Mouse (Mus musculus) forebrain, embryonic 14.5 days (tissue): Measurements from ENCODE around the gene Psmb7. TPM values are rescaled to one million over a fixed set of nuclear protein-coding genes. Genes with fewer than 3 reads are reported as not detected.

Experiments
- ATAC-seq: fragments of 200-750 bp; cut with Nextera tagmentation; 2 replicates; pipeline ENCODE4 v1.8.0; 2017; ENCODE audit warnings: mild to moderate bottlenecking, moderate library complexity
- DNase-seq: peaks from one replicate; pipeline ENCODE4 v3.0.0-alpha.2; 2015; ENCODE audit warnings: low spot score
- H3K27ac ChIP-seq: fragments of 300-500 bp; sonication (generic); 2 replicates; pipeline ENCODE4 v1.5.1; 2014; ENCODE audit warnings: low read depth, mild to moderate bottlenecking, control low read depth, low read length, moderate library complexity
- H3K27me3 ChIP-seq: fragments of 300-500 bp; sonication (generic); replicated peaks from 2 replicates; pipeline ENCODE4 v1.6.1; 2014; ENCODE audit warnings: low read length, control low read depth, mixed read lengths; ENCODE audit not compliant: control insufficient read depth, insufficient read depth
- H3K36me3 ChIP-seq: fragments of 300-500 bp; sonication (generic); 2 replicates; pipeline ENCODE4 v1.6.1; 2014; ENCODE audit warnings: low read length, control low read depth; ENCODE audit not compliant: control insufficient read depth, insufficient read depth
- H3K4me1 ChIP-seq: fragments of 300-500 bp; sonication (generic); 2 replicates; pipeline ENCODE4 v1.6.1; 2014; ENCODE audit warnings: antibody characterized with exemption, low read length, control low read depth; ENCODE audit not compliant: control insufficient read depth, insufficient read depth
- H3K4me2 ChIP-seq: fragments of 300-500 bp; sonication (generic); 2 replicates; pipeline ENCODE4 v1.6.1; 2014; ENCODE audit warnings: mild to moderate bottlenecking, control low read depth, low read length
- H3K4me3 ChIP-seq: fragments of 300-500 bp; sonication (generic); 2 replicates; pipeline ENCODE4 v1.5.1; 2014; ENCODE audit warnings: low read depth, low read length, control low read depth
- H3K9ac ChIP-seq: fragments of 300-500 bp; sonication (generic); 2 replicates; pipeline ENCODE4 v1.6.1; 2014; ENCODE audit warnings: mild to moderate bottlenecking, low read length, control low read depth, moderate library complexity
- H3K9me3 ChIP-seq: fragments of 300-500 bp; sonication (generic); replicated peaks from 2 replicates; pipeline ENCODE4 v1.6.1; 2016; ENCODE audit warnings: low read length, control low read depth, mixed read lengths; ENCODE audit not compliant: control insufficient read depth
- WGBS: fragments of 180-500 bp; shearing (Covaris S2); extraction: QIAGEN DNeasy Blood & Tissue Kit; methylation state at CpG from one replicate; pipeline ENCODE4 v1.1.7; 2014; 5-methylcytosine and 5-hydroxymethylcytosine counted together
- microRNA-seq: library from miRNA; unstranded; fragments of <30 nt; microRNA quantifications from one replicate; pipeline ENCODE4, GENCODE M21; 2016
- polyA plus RNA-seq: library from polyadenylated mRNA; unstranded; fragments of >200 nt; fragmentation: Nextera tagmentation; extraction: Ambion mirVana; gene quantifications from 2 replicates; pipeline ENCODE4 v1.2.1, GENCODE M21; 2014

The Psmb7 gene
- polyA plus RNA-seq, 1 experiment from 2014 or later, result 382 TPM

- no peaks in the 10 kb centered on the region for H3K9me3 ChIP-seq
- 80% methylated on average over 1 of the region's 1 CpGs for WGBS
- DNase-seq (no peak), ATAC-seq (no peak)
- peaks cover 32% of the 10 kb centered on the region for H3K4me1 ChIP-seq
- no peak overlapping the region for H3K4me2 ChIP-seq
- no peak overlapping the region for H3K9ac ChIP-seq
- no peak overlapping the region for H3K4me3 ChIP-seq
- no peak overlapping the region for H3K27ac ChIP-seq
- H3K27me3 ChIP-seq, result no peaks in the 10 kb centered on the region
- H3K36me3 ChIP-seq, result no peaks in the 10 kb centered on the region
These were observed 102.3 kb downstream of the Psmb7 start for GRCm38 (mm10) chr2:38541570-38541969.

- no peaks in the 10 kb centered on the region for H3K27me3 ChIP-seq
- WGBS, result 81% methylated on average over 3 of the region's 3 CpGs
- H3K27ac ChIP-seq, result no peak overlapping the region
- no peak overlapping the region for H3K9ac ChIP-seq
- no peak overlapping the region for H3K4me3 ChIP-seq
- no peaks in the 10 kb centered on the region for H3K9me3 ChIP-seq
- ATAC-seq, result no peak
- no peak overlapping the region for H3K4me2 ChIP-seq
- H3K36me3 ChIP-seq, result no peaks in the 10 kb centered on the region
- peaks cover 30% of the 10 kb centered on the region for H3K4me1 ChIP-seq
- DNase-seq, result no peak
These were observed 102.8 kb downstream of the Psmb7 start for GRCm38 (mm10) chr2:38541101-38541500.

GRCm38 (mm10) chr2:38540666-38541065 lies 103.2 kb downstream of the Psmb7 start:
- WGBS, result 82% methylated on average over 6 of the region's 6 CpGs
- no peaks in the 10 kb centered on the region for H3K36me3 ChIP-seq
- peaks cover 32% of the 10 kb centered on the region for H3K4me1 ChIP-seq

GRCm38 (mm10) chr2:38539677-38540076 lies 104.2 kb downstream of the Psmb7 start:
- Histone ChIP-seq H3K9me3 (no peaks in the 10 kb centered on the region), H3K4me1 (peaks cover 36% of the 10 kb centered on the region), H3K36me3 (no peaks in the 10 kb centered on the region), H3K4me2 (no peak overlapping the region), H3K27me3 (no peaks in the 10 kb centered on the region), H3K4me3 (no peak overlapping the region), H3K9ac (no peak overlapping the region), H3K27ac (peak overlapping the region; percentile 63)
- 61% methylated on average over 9 of the region's 9 CpGs for WGBS
- DNase-seq, result peak; percentile 80
- ATAC-seq, result peak; percentile 82

More at GRCm38 (mm10) chr2:38540666-38541065, 103.2 kb downstream of the Psmb7 start:
- Histone ChIP-seq H3K27me3 (no peaks in the 10 kb centered on the region), H3K4me3 (no peak overlapping the region), H3K4me2 (no peak overlapping the region), H3K9me3 (no peaks in the 10 kb centered on the region), H3K9ac (no peak overlapping the region), H3K27ac (no peak overlapping the region; the same call in 1 of the 2 replicates)
- no peak for DNase-seq
- ATAC-seq, result no peak

Small RNAs within 50 kb of the gene (microRNA-seq; reads per million reads assigned to microRNA genes)
- gene Gm27634, result not detected

Other genes starting within 250 kb of the Psmb7 start
- gene Nek6, start 132.4 kb downstream of the Psmb7 start, polyA plus RNA-seq, result 95.1 and 96.7 TPM in 2 replicates
- 1.3 and 1.4 TPM in 2 replicates for gene Nr5a1, start 70.5 kb upstream of the Psmb7 start, polyA plus RNA-seq